Mouse (Mus musculus) G1E (cell line): ENCODE results near the gene Naglu.

Experiments used
- CTCF ChIP-seq: IDR thresholded peaks from 2 replicates; pipeline ENCODE4 v1.5.1; 2012; ENCODE audit warnings: low read depth, low read length, inconsistent platforms, mixed read lengths
- GATA1 ChIP-seq: IDR thresholded peaks from 2 replicates; pipeline ENCODE4 v1.6.1; 2012; ENCODE audit warnings: borderline replicate concordance, low read length, inconsistent platforms, mixed read lengths
- GATA2 ChIP-seq: IDR thresholded peaks from 2 replicates; pipeline ENCODE4 v1.6.1; 2012; ENCODE audit warnings: low read depth, low read length, inconsistent platforms, borderline replicate concordance

- no peak for TF ChIP-seq CTCF
- TF ChIP-seq GATA1, result no peak
- TF ChIP-seq GATA2, result no peak
These were observed 50.1 kb downstream of the Naglu start, which contains the start of the genes Retreg3 and Tubg1 for GRCm38 (mm10) chr11:101119761-101120544.
